Mouse (Mus musculus) embryo, embryonic 9.5 days (tissue): ENCODE measurements around the gene Col4a3.

ENCODE experiments used
- DNase-seq: peaks from one replicate; pipeline ENCODE4 v3.0.0-alpha.2; 2017; ENCODE audit errors: extremely low spot score

Col4a3 gene

DNA sequence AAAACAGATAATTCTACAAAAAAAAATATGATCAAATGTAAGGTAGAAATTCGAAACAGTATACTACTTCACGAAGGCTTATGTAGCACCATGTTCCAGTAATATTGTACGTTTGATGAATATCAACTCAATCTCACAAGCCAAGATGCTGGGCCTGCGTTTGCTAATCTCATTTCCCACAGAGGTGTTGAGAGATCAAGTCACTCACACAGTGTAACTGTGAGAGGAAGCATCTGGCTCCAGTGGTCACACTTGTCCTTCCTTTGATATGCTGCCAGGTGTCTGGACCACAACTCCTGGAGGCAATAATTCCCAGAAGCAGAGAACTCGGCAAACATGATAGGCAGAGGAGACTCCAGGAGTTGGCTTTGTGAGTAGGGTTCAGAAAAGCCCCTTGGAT lies 99.6 kb downstream of the Col4a3 start:
- DNase-seq, result no peak

DNA sequence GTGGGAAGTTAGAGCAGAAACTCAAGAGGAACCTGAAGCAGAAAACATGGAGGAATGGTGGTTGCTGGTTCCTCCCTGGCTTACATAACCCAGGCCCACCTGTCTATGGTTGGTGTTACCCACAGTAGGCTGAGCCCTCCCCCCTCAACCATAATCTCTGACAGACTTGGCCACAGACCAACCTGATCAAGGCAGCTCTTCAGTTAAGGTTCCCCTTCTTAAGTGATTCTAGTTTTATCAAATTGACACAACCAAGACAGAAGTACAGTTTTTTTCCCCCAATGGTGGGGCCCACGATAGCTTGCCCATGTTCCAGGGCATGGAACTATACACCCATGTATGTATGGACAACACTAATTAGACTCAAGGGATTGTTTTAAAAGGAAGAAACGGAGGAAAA lies 100.1 kb downstream of the Col4a3 start:
- DNase-seq, result no peak

DNA sequence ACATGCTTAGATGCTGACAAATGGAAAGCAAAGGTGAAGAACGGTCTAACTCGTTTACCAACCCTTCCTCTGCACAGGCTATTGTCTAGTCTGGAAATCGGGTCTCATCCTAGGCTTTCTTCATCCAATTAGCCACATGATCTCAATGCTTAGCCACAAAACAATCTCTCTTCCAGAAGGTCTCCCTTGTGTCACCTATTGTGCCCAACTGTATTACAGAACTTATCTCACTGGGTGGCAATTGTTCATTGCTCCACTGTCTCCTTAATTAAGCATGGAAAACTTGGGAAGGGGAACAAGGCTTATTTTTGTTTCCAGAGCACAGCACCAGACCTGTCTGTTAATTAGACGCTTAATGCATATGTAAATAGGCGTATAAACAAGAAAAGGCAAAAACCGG lies 101.2 kb downstream of the Col4a3 start:
- no peak for DNase-seq

DNA sequence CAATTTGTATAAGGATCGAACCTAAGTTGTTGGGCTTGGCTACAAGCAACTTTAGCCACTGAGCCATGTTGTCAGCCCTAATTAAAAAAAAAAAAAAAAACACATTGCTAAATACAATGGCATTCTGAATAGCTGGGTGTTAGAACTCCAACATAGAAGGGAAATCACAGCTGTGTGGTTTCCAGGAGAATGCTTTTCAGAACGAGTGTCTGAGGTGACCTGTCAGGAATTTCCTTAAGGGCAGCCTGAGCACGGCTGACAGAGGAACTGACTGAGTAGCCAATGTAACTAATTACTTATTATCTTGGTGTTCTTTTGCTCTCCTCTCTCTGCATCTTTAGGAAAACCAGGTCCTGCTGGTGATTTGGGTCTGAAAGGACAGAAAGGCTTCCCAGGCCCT lies 109.2 kb downstream of the Col4a3 start:
- DNase-seq, result no peak

DNA sequence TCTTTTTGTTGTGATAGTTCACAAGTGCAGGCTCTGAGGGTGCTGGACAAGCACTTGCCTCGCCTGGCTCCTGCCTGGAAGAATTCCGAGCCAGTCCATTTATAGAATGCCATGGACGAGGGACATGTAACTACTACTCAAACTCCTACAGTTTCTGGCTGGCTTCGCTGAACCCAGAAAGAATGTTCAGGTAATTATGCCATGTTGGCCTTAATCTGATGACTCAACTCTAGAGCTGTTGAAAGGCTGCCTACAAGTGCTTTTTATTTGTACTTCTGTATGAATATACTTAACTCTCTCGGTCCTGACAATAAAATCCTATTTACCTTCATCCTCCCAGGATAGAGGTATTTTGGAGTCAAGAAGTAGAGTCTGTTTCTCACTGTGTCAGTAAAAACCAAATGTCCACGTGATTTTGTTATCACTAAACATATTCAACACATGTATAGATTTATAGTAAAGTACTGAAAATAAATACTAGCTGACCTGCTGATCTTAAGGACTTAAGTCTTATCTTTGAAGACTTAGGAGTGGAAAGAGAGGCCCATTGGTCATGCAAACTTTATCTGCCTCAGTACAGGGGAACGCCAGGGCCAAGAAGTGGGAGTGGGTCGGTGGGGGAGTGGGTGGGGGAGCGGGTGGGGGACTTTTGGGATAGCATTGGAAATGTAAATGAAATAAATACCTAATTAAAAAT lies 131.2 kb downstream of the Col4a3 start:
- DNase-seq, result no peak

DNA sequence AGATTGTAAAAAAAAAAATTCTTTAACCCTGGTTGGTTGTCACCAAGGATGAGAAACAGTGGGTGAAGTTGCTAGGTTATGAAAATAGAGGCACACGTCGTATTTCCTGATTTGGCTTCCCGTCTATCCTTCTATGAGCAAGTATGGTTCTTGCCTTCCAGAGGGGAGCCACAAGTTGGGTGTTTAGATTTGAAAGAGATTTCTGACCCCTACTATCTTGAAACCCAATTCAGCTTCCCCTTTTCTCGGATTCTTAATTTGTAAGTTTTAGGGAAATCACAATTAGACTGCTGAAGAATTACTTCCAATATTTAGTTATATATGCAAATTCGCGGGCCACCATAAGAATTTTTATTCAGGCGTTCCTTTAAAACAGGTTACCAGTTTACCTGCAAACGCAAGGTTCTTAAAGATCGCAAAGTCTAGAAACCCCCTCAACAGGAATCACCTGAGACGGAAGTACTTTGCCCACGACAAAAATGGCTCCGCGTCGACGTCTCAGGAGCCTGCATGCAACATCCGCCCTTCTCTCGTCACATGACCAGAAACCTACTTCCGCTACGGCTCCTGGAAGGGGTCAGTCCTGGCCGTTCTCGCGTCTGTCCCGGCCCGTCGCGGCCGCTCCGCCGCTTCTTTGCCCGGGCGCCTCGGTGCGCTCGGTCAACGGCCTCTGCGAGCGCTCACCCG lies 137.8 kb downstream of the Col4a3 start, which contains the start of gene Mff:
Gene Mff, plus strand, starts transcription at position 552 of the 687 bp plus-strand sequence.
- DNase-seq, result peak; percentile 92

DNA sequence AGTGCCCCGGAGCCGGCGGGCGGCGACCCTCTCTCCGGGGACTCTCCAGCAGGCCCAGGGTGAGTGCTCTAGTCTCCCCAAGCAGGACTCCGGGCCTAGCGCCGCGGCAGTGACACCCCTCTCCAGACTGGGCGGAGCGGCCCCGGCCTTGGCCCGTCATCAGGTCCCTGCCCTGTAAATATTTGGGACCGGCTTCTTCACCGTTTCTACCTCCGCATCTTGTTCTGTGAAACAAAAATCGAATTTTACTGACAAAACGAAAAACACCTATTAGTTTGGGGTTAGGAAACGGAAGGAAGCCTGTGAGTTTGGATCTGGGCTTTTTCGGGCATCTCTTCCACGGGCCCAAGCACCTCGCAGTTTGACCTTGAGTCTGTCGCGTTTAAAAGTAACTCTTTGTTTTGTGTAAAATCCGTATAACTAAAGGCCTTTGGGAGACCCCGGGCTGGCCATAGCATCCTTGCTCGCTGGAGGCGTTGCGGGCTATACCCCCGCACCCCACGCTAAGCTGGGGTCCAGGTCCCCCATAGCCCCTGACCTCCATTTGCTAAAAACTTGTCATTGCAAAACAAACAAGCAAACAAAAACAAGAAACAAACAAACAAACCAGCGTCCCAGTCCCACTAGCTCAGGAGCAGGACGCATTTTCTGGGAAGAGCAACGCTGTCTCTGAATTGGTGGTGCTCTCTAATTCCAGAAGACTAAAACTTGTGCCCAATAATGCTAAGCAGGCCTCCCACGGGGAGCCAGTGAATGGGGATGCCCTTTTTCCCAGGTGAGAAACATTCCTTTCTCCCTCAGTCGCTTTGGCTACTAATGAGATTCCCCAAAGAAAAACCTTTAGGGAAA lies 138.5 kb downstream of the Col4a3 start:
- DNase-seq, result no peak

DNA sequence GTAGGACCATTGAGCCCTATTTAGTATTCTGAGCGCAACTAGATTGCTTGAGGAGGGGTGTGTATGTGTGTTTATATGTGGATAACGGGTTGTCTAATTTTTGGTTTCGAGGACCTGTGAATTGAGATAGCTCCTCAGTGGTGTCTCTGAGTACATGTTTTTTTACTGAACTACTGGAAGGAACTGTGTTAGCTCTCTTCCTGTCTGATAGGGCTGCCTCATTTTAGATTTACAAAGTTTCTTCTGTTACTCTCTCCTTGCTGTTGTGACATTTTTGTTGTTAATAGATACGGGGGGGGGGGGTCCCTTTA lies 139.1 kb downstream of the Col4a3 start:
- no peak for DNase-seq

DNA sequence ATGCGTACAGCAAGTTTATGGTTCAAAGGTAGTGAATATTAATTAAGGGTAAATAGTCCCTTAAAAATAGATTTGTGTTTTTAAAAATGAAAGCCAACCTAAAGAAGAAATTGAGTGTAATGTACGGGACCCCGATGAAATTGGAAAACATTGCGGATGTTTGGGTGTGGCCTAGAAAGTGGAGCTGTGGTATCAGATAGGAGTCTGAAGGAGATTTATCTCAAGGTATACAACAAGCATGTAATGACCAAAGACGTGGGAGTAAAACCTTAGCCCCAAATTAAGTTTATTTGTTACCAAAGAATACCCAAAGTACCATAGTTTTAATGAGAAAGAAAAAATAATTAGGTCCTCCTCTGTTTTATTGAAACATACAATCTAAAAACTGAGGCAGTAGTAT lies 139.8 kb downstream of the Col4a3 start:
- DNase-seq, result no peak

DNA sequence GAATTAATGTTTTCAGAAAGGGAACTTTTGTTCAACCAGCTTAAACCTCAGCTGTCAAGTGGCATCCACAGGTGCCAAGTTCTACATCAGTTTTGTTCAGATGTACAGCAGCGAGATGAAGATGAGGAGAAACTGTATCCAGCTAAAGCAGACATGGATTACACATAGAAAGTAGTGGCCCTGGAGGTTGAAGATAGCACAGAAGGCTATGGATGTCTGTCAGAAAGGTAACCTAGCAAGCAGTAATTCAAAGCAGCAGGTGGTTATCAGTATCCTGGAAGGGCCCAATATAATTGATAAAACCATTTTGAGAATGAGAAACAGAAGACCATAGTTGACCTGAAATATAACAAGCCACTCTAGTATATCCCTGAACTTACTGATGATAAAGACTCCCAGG lies 146.6 kb downstream of the Col4a3 start:
- DNase-seq, result no peak

DNA sequence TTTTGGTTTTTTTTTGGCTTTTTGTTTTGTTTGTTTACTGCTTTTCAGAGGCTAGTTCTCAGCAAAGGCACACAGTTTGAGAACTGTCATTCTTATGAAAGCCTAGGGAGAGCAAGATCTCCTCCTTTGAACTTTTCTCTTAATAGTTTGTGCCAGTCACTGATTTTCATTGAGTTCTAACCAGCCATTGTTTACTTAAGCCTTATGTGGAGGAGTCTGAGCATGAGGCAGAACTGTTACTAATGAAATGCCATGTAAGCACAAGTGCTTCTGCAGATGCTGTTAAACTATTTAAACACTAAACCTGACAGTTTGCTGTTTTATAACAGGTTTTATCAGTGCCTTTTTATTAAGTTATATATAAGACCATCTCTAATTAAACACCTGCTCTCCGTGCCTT lies 151.3 kb downstream of the Col4a3 start:
- DNase-seq, result no peak

DNA sequence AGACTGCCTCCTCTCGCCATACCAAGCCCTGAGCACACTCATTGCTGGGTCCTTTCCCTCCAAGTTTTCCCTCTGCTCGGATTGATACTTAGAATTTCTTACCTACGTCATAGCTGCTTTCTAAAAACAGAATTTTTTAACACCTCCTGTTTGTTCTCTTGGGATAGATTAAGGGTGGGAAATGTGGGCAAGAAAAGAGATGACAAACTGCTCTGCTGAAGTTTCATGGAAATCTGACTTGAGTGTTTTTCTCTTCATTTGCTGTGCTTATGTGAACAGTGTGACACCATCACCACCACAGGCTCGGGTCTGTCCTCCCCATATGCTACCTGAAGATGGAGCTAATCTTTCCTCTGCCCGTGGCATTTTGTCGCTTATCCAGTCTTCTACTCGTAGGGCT lies 154.8 kb downstream of the Col4a3 start:
- no peak for DNase-seq

DNA sequence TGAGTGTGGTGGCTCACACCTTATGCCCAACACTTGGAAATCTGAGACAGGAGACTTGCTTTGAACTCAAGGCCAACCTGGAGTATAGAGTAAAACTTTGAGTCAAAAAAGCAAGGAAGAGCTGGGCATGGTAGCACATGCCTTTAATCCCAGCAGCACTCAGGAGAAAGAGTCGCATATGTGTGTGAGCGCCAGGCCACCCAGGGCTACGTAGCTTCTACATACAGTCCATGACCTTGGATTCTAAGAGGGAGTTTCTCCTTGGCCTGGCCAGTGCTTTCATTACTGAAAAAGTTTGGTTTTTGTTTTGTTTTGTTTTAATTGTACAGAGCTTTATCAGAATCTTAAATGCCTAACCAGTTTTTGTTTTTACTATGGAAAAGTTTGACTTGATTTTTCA lies 157.2 kb downstream of the Col4a3 start:
- no peak for DNase-seq

DNA sequence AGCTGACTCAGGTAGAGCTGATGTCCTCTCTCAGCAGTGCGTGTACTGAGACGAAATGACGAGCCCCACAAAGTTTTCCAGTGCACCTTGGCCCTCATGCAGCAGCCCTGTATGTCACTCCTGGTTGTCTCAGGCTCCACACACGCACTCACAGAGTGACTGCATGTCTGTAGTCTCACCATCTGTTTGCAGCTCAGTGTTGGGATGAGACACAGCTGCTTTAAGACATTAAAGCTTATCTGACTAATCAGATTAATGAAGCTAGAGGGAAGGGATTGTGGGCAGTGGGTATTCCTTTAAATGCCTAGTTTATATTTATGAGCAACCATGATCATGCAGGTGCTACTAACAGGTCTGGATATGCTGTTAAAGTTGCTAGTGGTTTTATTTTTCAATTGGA lies 159.7 kb downstream of the Col4a3 start:
- no peak for DNase-seq

DNA sequence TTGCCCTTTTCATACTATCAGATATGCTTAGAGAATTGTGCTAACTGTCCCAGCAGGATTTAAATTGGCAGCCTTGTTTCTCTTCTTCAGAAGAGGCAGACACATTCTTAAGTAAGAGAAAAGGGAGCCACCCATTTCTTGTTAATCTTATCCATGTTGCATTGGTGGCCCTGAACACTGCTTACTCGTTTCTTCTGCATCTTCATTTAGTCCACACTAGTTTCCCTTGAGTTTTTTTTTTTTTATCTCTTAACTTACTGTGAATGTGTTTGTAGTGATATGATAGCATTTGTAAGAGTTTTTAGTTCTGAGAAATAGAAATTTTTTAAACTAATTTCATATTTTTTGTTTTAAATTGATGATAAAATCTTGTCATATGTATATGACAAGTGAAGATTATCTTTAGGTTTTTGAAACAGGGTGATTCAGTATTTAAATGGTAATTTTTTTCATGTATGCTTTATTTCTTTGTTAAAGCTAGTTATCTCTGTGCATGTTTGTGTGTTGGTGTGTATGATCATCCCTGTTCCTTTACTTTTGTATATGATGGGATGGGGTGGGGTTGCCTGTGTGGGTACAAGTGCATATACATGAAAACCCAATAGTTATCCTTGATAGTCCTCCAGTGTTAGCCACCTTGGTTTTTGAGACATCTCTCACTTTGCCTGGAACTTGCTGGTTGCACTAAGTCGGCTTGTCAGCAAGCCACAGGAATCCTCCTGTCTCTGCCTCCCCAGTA lies 161.2 kb downstream of the Col4a3 start:
- DNase-seq, result no peak

DNA sequence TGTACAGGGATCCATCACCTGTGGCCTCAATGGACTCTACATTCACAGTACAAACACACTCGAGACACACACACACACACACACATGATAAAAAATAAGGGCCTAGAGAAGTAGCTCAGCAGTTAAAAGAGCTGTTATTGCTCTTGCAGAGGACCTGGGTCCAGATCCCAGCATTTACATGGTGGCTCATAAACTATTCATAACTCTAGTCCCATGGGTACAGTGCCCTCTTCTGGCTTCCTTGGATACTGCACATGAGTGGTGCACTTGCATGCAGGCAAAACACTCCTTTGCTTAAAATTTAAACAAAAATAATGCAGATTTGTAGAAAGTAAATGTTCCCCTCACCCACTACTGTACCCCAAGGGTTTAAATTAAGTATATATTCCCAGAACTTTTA lies 172.8 kb downstream of the Col4a3 start:
- DNase-seq, result no peak

DNA sequence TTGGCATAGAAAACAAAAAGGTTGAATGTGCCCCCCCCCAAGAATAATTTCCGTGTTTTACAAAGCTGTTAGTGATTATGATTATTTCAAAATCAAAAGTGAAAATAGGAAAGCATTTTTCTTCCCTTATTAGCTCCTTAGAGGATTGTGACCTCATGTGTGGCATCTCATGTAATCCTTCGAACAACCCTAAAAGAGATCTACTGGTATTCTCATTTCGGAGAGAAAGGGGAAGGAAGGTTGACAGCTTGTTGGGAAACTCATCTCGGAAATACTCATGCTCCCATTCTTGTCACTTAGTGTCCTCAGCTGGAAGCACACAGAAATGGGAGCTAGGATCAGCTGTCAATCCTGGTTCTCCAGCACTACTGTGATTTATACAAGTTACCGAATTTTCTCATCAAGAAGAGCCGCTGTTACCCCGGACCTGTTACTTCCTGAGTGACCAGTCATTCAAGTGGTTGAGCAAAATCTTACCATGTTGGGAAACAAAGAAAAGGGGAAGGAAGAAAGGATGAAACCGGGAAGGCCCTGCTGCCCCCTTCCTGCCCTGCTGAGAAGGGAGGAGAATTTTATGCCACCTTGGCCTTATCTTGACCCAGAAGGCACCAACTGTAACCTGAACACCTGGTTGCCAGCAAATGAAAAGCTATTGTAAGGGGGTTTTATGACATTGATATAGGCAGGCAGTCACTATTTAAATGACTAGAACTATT lies 174.9 kb downstream of the Col4a3 start:
- no peak for DNase-seq

DNA sequence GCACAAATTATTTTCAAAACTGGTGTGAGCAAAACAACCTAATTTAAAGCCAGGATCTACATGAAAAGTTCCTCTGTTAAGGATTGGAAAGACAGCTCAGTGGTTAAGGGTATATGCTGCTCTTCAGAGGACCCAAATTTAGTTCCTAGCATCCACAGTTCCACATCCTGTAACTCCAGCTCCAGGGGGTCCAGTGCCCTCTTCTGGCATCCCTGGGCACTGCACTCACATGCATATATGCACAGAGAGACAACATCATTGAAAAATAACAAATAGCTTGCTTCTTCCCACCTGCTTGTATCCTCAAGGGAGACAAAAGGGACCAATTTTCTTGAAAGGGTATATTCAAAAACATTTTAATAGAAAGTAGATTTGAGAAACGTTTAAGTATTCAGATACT lies 175.6 kb downstream of the Col4a3 start:
- DNase-seq, result no peak

DNA sequence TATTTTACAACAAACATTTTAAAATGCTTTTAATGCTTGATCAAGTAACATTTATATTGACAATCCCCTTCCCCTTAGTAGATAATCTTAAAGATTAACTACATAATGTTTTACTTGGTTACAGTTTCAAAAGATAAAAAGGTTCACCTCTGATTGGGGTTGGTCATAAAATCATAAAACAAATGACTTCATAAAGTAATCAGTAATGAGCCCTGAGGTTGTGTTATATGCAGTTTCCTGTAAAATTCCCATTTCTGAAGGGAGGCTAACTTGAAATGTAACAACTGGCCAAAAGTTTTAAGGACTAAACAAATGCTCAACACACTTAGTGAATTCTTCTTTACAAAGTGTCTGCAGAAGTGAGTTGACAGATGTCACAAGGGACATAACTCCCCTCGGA lies 179.5 kb downstream of the Col4a3 start:
- no peak for DNase-seq

DNA sequence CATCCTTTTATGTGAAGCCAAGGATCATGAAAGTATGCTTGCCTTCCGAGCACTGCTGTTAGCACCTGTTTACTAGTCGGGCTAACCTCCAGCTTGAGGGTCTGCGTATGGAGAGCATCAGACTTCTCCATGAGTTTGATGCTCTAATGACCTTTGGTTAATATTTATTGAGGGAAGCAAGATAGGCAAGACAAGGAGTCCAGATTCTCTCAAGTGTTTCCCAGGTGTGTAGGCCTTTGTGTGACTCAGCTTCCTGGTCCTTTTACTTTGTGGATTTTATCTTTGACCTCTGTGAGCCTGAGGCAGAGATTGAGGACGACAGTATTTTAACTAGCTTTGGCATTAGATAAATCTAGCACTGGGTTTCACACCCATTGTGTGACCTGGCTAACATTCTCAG lies 179.9 kb downstream of the Col4a3 start:
- DNase-seq, result no peak

DNA sequence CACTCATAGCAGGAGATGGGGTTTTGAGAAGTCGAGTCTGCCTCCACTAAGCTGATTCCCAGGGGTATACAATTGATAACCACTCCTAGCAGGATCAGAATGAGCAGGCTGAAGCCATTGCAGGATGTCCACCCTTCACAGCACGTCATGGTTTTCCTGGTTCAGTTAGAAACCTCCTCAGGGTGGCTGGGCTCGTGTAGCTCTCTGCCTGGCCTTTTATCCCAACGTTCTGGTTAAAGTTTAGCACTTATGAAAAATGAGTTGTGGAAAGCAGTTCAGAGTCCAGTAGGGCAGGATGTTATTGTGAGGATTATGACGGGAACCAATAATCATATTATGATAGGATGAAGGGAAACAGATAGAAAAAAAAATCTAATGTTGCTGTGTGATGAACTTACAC lies 181.5 kb downstream of the Col4a3 start, which contains the start of gene Tm4sf20:
Gene Tm4sf20, minus strand, starts transcription at position 193 of the 400 bp plus-strand sequence.
- no peak for DNase-seq
